Mouse (Mus musculus) liver, postnatal 0 days (tissue): ENCODE measurements around the gene Stmn1. TPM values are rescaled to one million over a fixed set of nuclear protein-coding genes. Genes with fewer than 3 reads are reported as not detected.

Experiments used
- ATAC-seq: fragments of 200-750 bp; cut with Nextera tagmentation; 2 replicates; pipeline ENCODE4 v1.8.0; 2017; ENCODE audit warnings: mild to moderate bottlenecking, moderate library complexity
- DNase-seq: peaks from one replicate; pipeline ENCODE4 v3.0.0-alpha.2; 2016
- H3K27ac ChIP-seq: fragments of 300-500 bp; sonication (generic); 2 replicates; pipeline ENCODE4 v1.5.1; 2014; ENCODE audit warnings: antibody characterized with exemption, moderate library complexity, mild to moderate bottlenecking, low read depth
- H3K27me3 ChIP-seq: fragments of 300-500 bp; sonication (generic); 2 replicates; pipeline ENCODE4 v1.6.1; 2014; ENCODE audit warnings: low read length, control low read depth, mixed read lengths; ENCODE audit not compliant: insufficient read depth
- H3K36me3 ChIP-seq: fragments of 300-500 bp; sonication (generic); replicated peaks from 2 replicates; pipeline ENCODE4 v1.6.1; 2014; ENCODE audit warnings: mild to moderate bottlenecking, control low read depth, low read length, moderate library complexity, mixed read lengths; ENCODE audit not compliant: insufficient read depth
- H3K4me1 ChIP-seq: fragments of 300-500 bp; sonication (generic); 2 replicates; pipeline ENCODE4 v1.6.1; 2014; ENCODE audit warnings: antibody characterized with exemption, mild to moderate bottlenecking, control low read depth; ENCODE audit not compliant: insufficient read depth
- H3K4me2 ChIP-seq: fragments of 300-500 bp; sonication (generic); 2 replicates; pipeline ENCODE4 v1.6.1; 2014; ENCODE audit warnings: low read depth, mild to moderate bottlenecking, low read length, moderate library complexity, mixed read lengths
- H3K4me3 ChIP-seq: fragments of 300-500 bp; sonication (generic); 2 replicates; pipeline ENCODE4 v1.5.1; 2014; ENCODE audit warnings: low read depth, low read length
- H3K9ac ChIP-seq: fragments of 300-500 bp; sonication (generic); replicated peaks from 2 replicates; pipeline ENCODE4 v1.6.1; 2014; ENCODE audit warnings: mild to moderate bottlenecking, moderate library complexity
- H3K9me3 ChIP-seq: fragments of 300-500 bp; sonication (generic); 2 replicates; pipeline ENCODE4 v1.6.1; 2016; ENCODE audit warnings: mild to moderate bottlenecking, control low read depth, low read length, mixed read lengths
- CTCF ChIP-seq: sonication (generic); IDR thresholded peaks from 2 replicates; pipeline ENCODE4 v1.5.1; 2016; ENCODE audit warnings: antibody characterized with exemption, low read depth
- EP300 ChIP-seq: IDR thresholded peaks from 2 replicates; pipeline ENCODE4 v1.6.1; 2016; ENCODE audit warnings: antibody characterized with exemption, low read depth, mild to moderate bottlenecking
- whole genome bisulfite sequencing: fragments of 180-500 bp; shearing (Covaris S2); extraction: QIAGEN DNeasy Blood & Tissue Kit; methylation state at CpG from one replicate; pipeline ENCODE4 v1.1.7; 2014; ENCODE audit not compliant: insufficient replicate concordance; 5-methylcytosine and 5-hydroxymethylcytosine counted together
- polyA plus RNA-seq: library from polyadenylated mRNA; unstranded; fragments of >200 nt; fragmentation: Nextera tagmentation; extraction: Ambion mirVana; gene quantifications from 2 replicates; pipeline ENCODE4 v1.2.1, GENCODE M21; 2015

The Stmn1 gene
- polyA plus RNA-seq, 1 experiment from 2014 or later: 258 TPM

DNA sequence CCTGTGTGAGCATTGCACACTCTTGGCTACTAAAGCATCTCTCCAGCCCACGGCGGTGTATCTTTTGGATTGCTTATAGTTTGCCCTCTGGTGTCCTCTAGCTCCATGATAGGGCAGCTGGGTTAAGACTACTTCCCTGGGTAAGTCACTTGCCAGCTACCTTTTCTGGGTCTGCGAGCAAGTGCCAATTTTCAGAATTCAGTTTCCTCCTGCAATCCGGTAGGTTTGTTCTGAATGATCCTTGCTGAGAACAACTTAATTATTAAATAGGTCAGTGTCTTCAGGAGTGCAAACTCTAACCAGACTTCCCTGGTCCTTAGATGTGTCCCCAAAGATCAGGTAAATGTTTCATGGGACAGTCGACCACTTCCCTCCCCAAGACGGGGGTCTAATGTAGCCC lies 33.0 kb downstream of the Stmn1 start:
- Histone ChIP-seq H3K27me3 (no peaks in the 10 kb centered on the region), H3K27ac (no peak overlapping the region), H3K4me2 (no peak overlapping the region), H3K9me3 (no peaks in the 10 kb centered on the region), H3K36me3 (no peaks in the 10 kb centered on the region), H3K4me3 (no peak overlapping the region), H3K9ac (no peak overlapping the region), H3K4me1 (peaks cover 39% of the 10 kb centered on the region)
- WGBS: 85% methylated on average over 6 of the region's 6 CpGs
- no peak for DNase-seq
- no peak for ATAC-seq
- TF ChIP-seq EP300 (no peak), CTCF (no peak)

DNA sequence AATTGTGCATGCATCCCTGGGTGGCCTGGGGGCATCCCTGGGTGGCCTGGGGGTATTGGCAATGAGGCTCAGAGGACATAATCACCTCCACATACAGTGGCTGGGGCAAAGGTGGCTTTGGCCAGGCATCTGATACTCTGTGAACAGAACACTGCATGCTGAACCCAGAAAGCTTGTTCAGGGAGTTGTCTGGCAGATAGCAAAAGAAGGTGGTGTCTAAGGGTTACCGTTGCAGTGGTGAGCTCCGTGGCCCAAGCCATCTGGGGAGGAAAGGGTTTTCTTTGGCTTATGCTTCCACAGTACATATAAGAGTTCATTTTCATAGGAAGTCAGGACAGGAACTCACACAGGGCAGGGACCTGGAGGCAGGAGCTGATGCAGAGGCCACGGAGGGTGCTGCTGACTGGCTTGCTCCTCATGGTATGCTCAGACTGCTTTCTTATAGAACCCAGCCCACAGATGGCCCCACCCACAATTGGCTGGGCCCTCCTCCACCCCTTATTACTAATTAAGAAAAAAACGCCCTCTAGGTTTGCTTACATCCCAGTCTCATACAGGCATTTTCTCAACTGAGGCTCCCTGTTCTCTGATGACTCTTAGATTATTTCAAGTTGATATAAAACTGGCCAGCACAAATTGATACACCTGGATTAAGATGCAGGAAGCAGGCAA lies 35.7 kb downstream of the Stmn1 start:
- Histone ChIP-seq H3K4me2 (peak overlapping the region; percentile 1; the same call in 1 of the 2 replicates), H3K9me3 (no peaks in the 10 kb centered on the region), H3K27me3 (no peaks in the 10 kb centered on the region), H3K4me1 (peaks cover 22% of the 10 kb centered on the region; the same call in 1 of the 2 replicates), H3K9ac (no peak overlapping the region), H3K27ac (no peak overlapping the region), H3K4me3 (no peak overlapping the region), H3K36me3 (peaks cover 8% of the 10 kb centered on the region; the same call in 1 of the 2 replicates)
- TF ChIP-seq CTCF (no peak), EP300 (no peak)
- DNase-seq (no peak), ATAC-seq (peak; percentile 52)
- 35% methylated on average over 4 of the region's 4 CpGs for WGBS

GRCm38 (mm10) chr4:134505303-134505789 lies 37.2 kb downstream of the Stmn1 start:
- DNase-seq (no peak), ATAC-seq (no peak)
- H3K9me3 ChIP-seq: no peaks in the 10 kb centered on the region
- H3K27ac ChIP-seq: 0 out of 2 replicates have a peak overlapping the region, but pooled peaks have one; percentile 9
- TF ChIP-seq EP300: no peak
- TF ChIP-seq CTCF: no peak
- no peak overlapping the region for H3K4me3 ChIP-seq
- H3K27me3 ChIP-seq: no peaks in the 10 kb centered on the region
- H3K9ac ChIP-seq: no peak overlapping the region
- WGBS: 67% methylated on average over 4 of the region's 4 CpGs
- H3K36me3 ChIP-seq: peaks cover 8% of the 10 kb centered on the region; the same call in 1 of the 2 replicates
- no peak overlapping the region for H3K4me2 ChIP-seq
- H3K4me1 ChIP-seq: peaks cover 22% of the 10 kb centered on the region; the same call in 1 of the 2 replicates

GRCm38 (mm10) chr4:134505966-134506594 lies 38.0 kb downstream of the Stmn1 start:
- no peak overlapping the region for H3K4me3 ChIP-seq
- H3K9me3 ChIP-seq: no peaks in the 10 kb centered on the region
- H3K9ac ChIP-seq: no peak overlapping the region
- peak; percentile 78 for TF ChIP-seq EP300
- no peak for TF ChIP-seq CTCF
- peaks cover 25% of the 10 kb centered on the region for H3K4me1 ChIP-seq
- no peak for DNase-seq
- 0 out of 2 replicates have a peak overlapping the region, but pooled peaks have one; percentile 10 for H3K4me2 ChIP-seq
- peaks cover 8% of the 10 kb centered on the region; the same call in 1 of the 2 replicates for H3K36me3 ChIP-seq
- 0 out of 2 replicates have a peak overlapping the region, but pooled peaks have one; percentile 36 for H3K27ac ChIP-seq
- 48% methylated on average over 3 of the region's 4 CpGs for WGBS
- H3K27me3 ChIP-seq: no peaks in the 10 kb centered on the region
- peak; percentile 78 for ATAC-seq

GRCm38 (mm10) chr4:134506713-134507112 lies 38.6 kb downstream of the Stmn1 start:
- ATAC-seq: no peak
- H3K9me3 ChIP-seq: no peaks in the 10 kb centered on the region
- WGBS: 93% methylated on average over 19 of the region's 19 CpGs
- no peaks in the 10 kb centered on the region for H3K27me3 ChIP-seq
- peaks cover 30% of the 10 kb centered on the region for H3K4me1 ChIP-seq
- no peak overlapping the region for H3K27ac ChIP-seq
- peaks cover 8% of the 10 kb centered on the region; the same call in 1 of the 2 replicates for H3K36me3 ChIP-seq
- DNase-seq: no peak
- TF ChIP-seq CTCF (no peak), EP300 (no peak)
- H3K4me3 ChIP-seq: no peak overlapping the region
- no peak overlapping the region for H3K4me2 ChIP-seq
- no peak overlapping the region for H3K9ac ChIP-seq

- TF ChIP-seq CTCF: no peak
- TF ChIP-seq EP300: no peak
- DNase-seq (no peak), ATAC-seq (no peak)
- peak overlapping the region; percentile 96 for H3K4me2 ChIP-seq
- H3K27me3 ChIP-seq: no peaks in the 10 kb centered on the region
- no peaks in the 10 kb centered on the region for H3K9me3 ChIP-seq
- peaks cover 40% of the 10 kb centered on the region for H3K4me1 ChIP-seq
- peak overlapping the region; percentile 70; the same call in 1 of the 2 replicates for H3K4me3 ChIP-seq
- WGBS: 81% methylated on average over 4 of the region's 4 CpGs
- no peak overlapping the region for H3K9ac ChIP-seq
- H3K27ac ChIP-seq: no peak overlapping the region
- peaks cover 10% of the 10 kb centered on the region; the same call in 1 of the 2 replicates for H3K36me3 ChIP-seq
Measured at GRCm38 (mm10) chr4:134510396-134510795, 42.3 kb downstream of the Stmn1 start.
